ENCODE assay signal across 8 mouse cellular contexts in the genomic region with DNA sequence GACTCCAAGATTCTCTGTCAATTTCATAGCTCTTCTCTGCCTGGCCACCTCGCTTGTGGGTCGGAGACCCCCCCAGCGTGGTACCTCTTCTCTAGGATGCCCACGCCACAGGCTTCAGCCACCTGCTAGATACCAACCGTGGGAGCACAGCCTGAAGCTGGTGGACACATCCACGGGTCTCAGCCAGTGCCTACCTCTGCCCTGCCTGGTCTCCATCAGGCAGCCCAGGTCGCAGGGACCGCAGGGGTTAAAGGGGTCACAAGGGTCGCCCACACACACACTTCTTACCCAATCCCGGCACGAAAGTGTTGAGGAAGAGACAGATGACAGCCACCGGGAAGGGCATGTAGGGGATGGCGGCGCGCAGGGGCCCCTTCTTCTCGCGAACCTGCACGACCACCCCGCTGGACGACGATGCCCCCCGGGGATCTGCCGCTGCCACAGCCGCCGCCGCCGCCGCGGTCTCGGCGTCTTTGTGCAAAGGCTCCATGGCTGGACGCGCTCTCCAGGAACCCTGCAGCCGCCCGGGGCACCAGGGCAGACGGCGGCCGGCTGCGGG. TPM values are rescaled to one million over a fixed set of nuclear protein-coding genes. Genes with fewer than 3 reads are reported as not detected.
A peak's percentile ranks its signal among the peaks of the same experiment; 100 is the strongest.
DNase-seq lines count a peak whose midpoint lies in the region; ATAC-seq and TF ChIP-seq lines count a peak whose summit lies in the region.

No protein-coding gene starts in this region.

- no peak overlapping the region for H3K27ac ChIP-seq in cerebellum, adult 2 months (ENCODE audit: insufficient read depth, low read length)
- no peak overlapping the region for H3K27ac ChIP-seq in thymus, adult 2 months (ENCODE audit: control insufficient read depth, insufficient read depth, low read length)
- H3K27ac ChIP-seq in liver, embryonic 13.5 days, result no peak overlapping the region
- H3K27ac ChIP-seq in stomach, embryonic 16.5 days (ENCODE audit: low read length), result no peak overlapping the region

- H3K4me3 ChIP-seq in cerebellum, adult 2 months (replicated peaks; ENCODE audit: insufficient read depth, low read depth, low read length), result peak overlapping the region; percentile 1
- peak overlapping the region; percentile 15; the same call in 1 of the 2 replicates for H3K4me3 ChIP-seq in thymus, adult 2 months (ENCODE audit: control insufficient read depth, insufficient read depth, low read length)
- peak overlapping the region; percentile 38 for H3K4me3 ChIP-seq in liver, embryonic 13.5 days (replicated peaks)
- peak overlapping the region; percentile 51 for H3K4me3 ChIP-seq in stomach, embryonic 16.5 days (replicated peaks; ENCODE audit: low read length)

- DNase-seq in cerebellum, adult 2 months, result no peak
- DNase-seq in cerebellum, adult 18-20 months, result no peak
- DNase-seq in thymus, adult 2 months, result no peak
- no peak for DNase-seq in thymus, postnatal 4 days
- DNase-seq in liver, embryonic 13.5 days, result no peak
- no peak for DNase-seq in retina, postnatal 1 day

- TF ChIP-seq CTCF in cerebellum, adult 2 months (IDR thresholded peaks at IDR 0.05; ENCODE audit: borderline replicate concordance, insufficient read depth, low read depth, low read length), result no peak
- TF ChIP-seq CTCF in thymus, adult 2 months (IDR thresholded peaks at IDR 0.05; ENCODE audit: borderline replicate concordance, control insufficient read depth, extremely low read depth, insufficient read depth, low read length, poor library complexity), result no peak

- H3K9ac ChIP-seq in liver, embryonic 13.5 days, result no peak overlapping the region
- H3K9ac ChIP-seq in stomach, embryonic 16.5 days (ENCODE audit: low read length), result peak overlapping the region; percentile 65

- H3K9me3 ChIP-seq in liver, embryonic 13.5 days (replicated peaks), result no peaks in the 10 kb centered on the region
- H3K9me3 ChIP-seq in stomach, embryonic 16.5 days (replicated peaks; ENCODE audit: control insufficient read depth, low read length), result no peaks in the 10 kb centered on the region

- peak overlapping the region; percentile 53 for H3K4me2 ChIP-seq in liver, embryonic 13.5 days
- peak overlapping the region; percentile 76 for H3K4me2 ChIP-seq in stomach, embryonic 16.5 days (ENCODE audit: low read depth, low read length)

- TF ChIP-seq POLR2A in cerebellum, adult 2 months (IDR thresholded peaks at IDR 0.05; ENCODE audit: borderline replicate concordance, insufficient read depth, low read length), result no peak
- TF ChIP-seq POLR2A in thymus, adult 2 months (IDR thresholded peaks at IDR 0.05; ENCODE audit: control insufficient read depth, extremely low read depth, insufficient read depth, low read length, poor library complexity), result no peak

- ATAC-seq in liver, embryonic 13.5 days (ENCODE audit: low read depth), result no peak
- no peak for ATAC-seq in stomach, embryonic 16.5 days (ENCODE audit: insufficient read depth, low FRiP score)
- ATAC-seq in inflammation-experienced regulatory T-cells, adult 6 months, result no peak

- no peaks in the 10 kb centered on the region; the same call in 1 of the 2 replicates for H3K27me3 ChIP-seq in cerebellum, adult 2 months (ENCODE audit: control insufficient read depth, insufficient read depth, low read length)
- H3K27me3 ChIP-seq in thymus, adult 2 months (ENCODE audit: control insufficient read depth, insufficient read depth, low read length), result peaks cover 11% of the 10 kb centered on the region
- peaks cover 60% of the 10 kb centered on the region for H3K27me3 ChIP-seq in liver, embryonic 13.5 days
- H3K27me3 ChIP-seq in stomach, embryonic 16.5 days (ENCODE audit: control insufficient read depth, insufficient read depth, low read length), result peaks cover 30% of the 10 kb centered on the region

- no peaks in the 10 kb centered on the region for H3K36me3 ChIP-seq in thymus, adult 2 months (ENCODE audit: control insufficient read depth, insufficient read depth, low read length)
- no peaks in the 10 kb centered on the region for H3K36me3 ChIP-seq in liver, embryonic 13.5 days
- no peaks in the 10 kb centered on the region for H3K36me3 ChIP-seq in stomach, embryonic 16.5 days (ENCODE audit: control insufficient read depth, insufficient read depth, low read length)

- 8% methylated on average over 39 of the region's 39 CpGs for WGBS in cerebellum, adult 2 months
- WGBS in thymus, adult 2 months, result 8% methylated on average over 38 of the region's 39 CpGs
- WGBS in liver, embryonic 13.5 days (ENCODE audit: insufficient replicate concordance), result 6% methylated on average over 39 of the region's 39 CpGs
- WGBS in stomach, embryonic 16.5 days, result 8% methylated on average over 24 of the region's 39 CpGs

- H3K4me1 ChIP-seq in cerebellum, adult 2 months (ENCODE audit: control insufficient read depth, insufficient read depth, low read length), result peaks cover 6% of the 10 kb centered on the region
- H3K4me1 ChIP-seq in thymus, adult 2 months (replicated peaks; ENCODE audit: control insufficient read depth, insufficient read depth, low read length), result peaks cover 6% of the 10 kb centered on the region
- peaks cover 17% of the 10 kb centered on the region for H3K4me1 ChIP-seq in liver, embryonic 13.5 days (replicated peaks)
- H3K4me1 ChIP-seq in stomach, embryonic 16.5 days (ENCODE audit: control insufficient read depth, insufficient read depth, low read length), result peaks cover 13% of the 10 kb centered on the region

RNA-seq across cellular contexts. Expression of a gene that starts 0.4 kb away (rescaled TPM):
- polyA plus RNA-seq in cerebellum, adult 2 months (2012; rRNA removed), result 7.3 and 8.2 TPM in 2 replicates
- 0.94 and 1.3 TPM in 2 replicates for polyA plus RNA-seq in thymus, adult 2 months (2012; rRNA removed)
- polyA plus RNA-seq in liver, embryonic 13.5 days (2015; fragmentation: Nextera tagmentation; extraction: Ambion mirVana), result 0.12 and 0.17 TPM in 2 replicates
- polyA plus RNA-seq in stomach, embryonic 16.5 days (2015; fragmentation: Nextera tagmentation; extraction: Ambion mirVana), result 1.1 and 1.5 TPM in 2 replicates
- not detected for polyA plus RNA-seq in inflammation-experienced regulatory T-cells, adult 6 months (2017; shearing (Covaris generic))

Comparison
In these comparisons a context has a peak if more than half of its experiments do, and no peak if none do; other contexts are left out.
1. H3K4me3 ChIP-seq: peak in every context shown above with its lines; median percentile 51 in stomach, embryonic 16.5 days; 38 in liver, embryonic 13.5 days; 15 in thymus, adult 2 months; 1 in cerebellum, adult 2 months.